Mouse (Mus musculus): Measurements from ENCODE around the gene Susd1.

- TF ChIP-seq CTCF (IDR thresholded peaks at IDR 0.05; ENCODE audit: low read depth, low read length): no peak
- no peak for TF ChIP-seq POLR2AphosphoS5 (IDR thresholded peaks at IDR 0.05; ENCODE audit: insufficient replicate concordance, low read depth, low read length)
- no peak for TF ChIP-seq GATA1 (IDR thresholded peaks at IDR 0.05; ENCODE audit: borderline replicate concordance, low read length)
- no peak for TF ChIP-seq TAL1 (conservative IDR thresholded peaks at IDR 0.05; ENCODE audit: low read depth, low read length)
- TF ChIP-seq GATA2 (IDR thresholded peaks at IDR 0.05; ENCODE audit: borderline replicate concordance, low read depth, low read length): no peak
Observed at GRCm38 (mm10) chr4:59322733-59323132, 115.7 kb downstream of the Susd1 start.

Data from G1E (cell line).